Mouse (Mus musculus) hindbrain, embryonic 12.5 days (tissue): Measurements from ENCODE around the gene Cul4b. TPM values are rescaled to one million over a fixed set of nuclear protein-coding genes. Genes with fewer than 3 reads are reported as not detected.
A peak's percentile ranks its signal among the peaks of the same experiment; 100 is the strongest.

Experiments
- ATAC-seq: fragments of 200-750 bp; cut with Nextera tagmentation; 2 replicates; pipeline ENCODE4 v1.8.0; 2017; ENCODE audit warnings: moderate TSS enrichment; ENCODE audit not compliant: low FRiP score
- H3K27ac ChIP-seq: fragments of 300-500 bp; sonication (generic); 2 replicates; pipeline ENCODE4 v1.5.1; 2016; ENCODE audit warnings: mild to moderate bottlenecking
- H3K27me3 ChIP-seq: fragments of 300-500 bp; sonication (generic); 2 replicates; pipeline ENCODE4 v1.6.1; 2016; ENCODE audit warnings: mild to moderate bottlenecking
- H3K36me3 ChIP-seq: fragments of 300-500 bp; sonication (generic); 2 replicates; pipeline ENCODE4 v1.6.1; 2016; ENCODE audit warnings: mild to moderate bottlenecking
- H3K4me1 ChIP-seq: fragments of 300-500 bp; sonication (generic); 2 replicates; pipeline ENCODE4 v1.6.1; 2016
- H3K4me2 ChIP-seq: fragments of 300-500 bp; sonication (generic); replicated peaks from 2 replicates; pipeline ENCODE4 v1.6.1; 2016; ENCODE audit warnings: mild to moderate bottlenecking
- H3K4me3 ChIP-seq: fragments of 300-500 bp; sonication (generic); 2 replicates; pipeline ENCODE4 v1.5.1; 2016; ENCODE audit warnings: mild to moderate bottlenecking
- H3K9ac ChIP-seq: fragments of 300-500 bp; sonication (generic); 2 replicates; pipeline ENCODE4 v1.6.1; 2016; ENCODE audit warnings: mild to moderate bottlenecking, moderate library complexity
- H3K9me3 ChIP-seq: fragments of 300-500 bp; sonication (generic); replicated peaks from 2 replicates; pipeline ENCODE4 v1.6.1; 2016; ENCODE audit warnings: mild to moderate bottlenecking
- WGBS: fragments of 180-500 bp; shearing (Covaris S2); methylation state at CpG from one replicate; pipeline ENCODE4 v1.1.7; 2016; 5-methylcytosine and 5-hydroxymethylcytosine counted together
- polyA plus RNA-seq: library from polyadenylated mRNA; unstranded; fragments of >200 nt; fragmentation: Nextera tagmentation; extraction: Ambion mirVana; gene quantifications from 2 replicates; pipeline ENCODE4 v1.2.1, GENCODE M21; 2016

The Cul4b gene
- 31.5 and 33.8 TPM in 2 replicates for polyA plus RNA-seq

GRCm38 (mm10) chrX:38576078-38576477 is at the start of gene Cul4b:
Cul4b (minus strand) TSS chrX:38576196.
- Histone ChIP-seq H3K36me3 (no peaks in the 10 kb centered on the region), H3K4me1 (no peaks in the 10 kb centered on the region), H3K27me3 (no peaks in the 10 kb centered on the region), H3K4me3 (no peak within 1 kb of the TSS), H3K27ac (no peak within 1 kb of the TSS), H3K9me3 (no peaks in the 10 kb centered on the region), H3K4me2 (no peak within 1 kb of the TSS), H3K9ac (no peak within 1 kb of the TSS)
- ATAC-seq, result no peak
- WGBS, result 88% methylated on average over 15 of the region's 15 CpGs

GRCm38 (mm10) chrX:38600995-38601369 is 25.0 kb upstream of the Cul4b start:
- H3K27ac ChIP-seq, result peak overlapping the region; percentile 88
- no peaks in the 10 kb centered on the region for H3K27me3 ChIP-seq
- no peaks in the 10 kb centered on the region for H3K36me3 ChIP-seq
- peak overlapping the region; percentile 46 for H3K4me3 ChIP-seq
- WGBS, result 15% methylated on average over 3 of the region's 3 CpGs
- ATAC-seq, result peak; percentile 70
- no peaks in the 10 kb centered on the region for H3K9me3 ChIP-seq
- peak overlapping the region; percentile 54 for H3K9ac ChIP-seq
- no peaks in the 10 kb centered on the region for H3K4me1 ChIP-seq
- H3K4me2 ChIP-seq, result peak overlapping the region; percentile 53

- Histone ChIP-seq H3K4me1 (no peaks in the 10 kb centered on the region), H3K4me2 (peak within 1 kb of the TSS; percentile 53), H3K36me3 (no peaks in the 10 kb centered on the region), H3K27me3 (no peaks in the 10 kb centered on the region), H3K9me3 (no peaks in the 10 kb centered on the region), H3K4me3 (peak within 1 kb of the TSS; percentile 46), H3K9ac (peak within 1 kb of the TSS; percentile 54), H3K27ac (peak within 1 kb of the TSS; percentile 88)
- peak; percentile 92 for ATAC-seq
- 26% methylated on average over 25 of the region's 26 CpGs for WGBS
Observed at GRCm38 (mm10) chrX:38600177-38600994, 24.4 kb upstream of the Cul4b start, which contains the start of gene Mcts1. Mcts1 (plus strand) TSS chrX:38600578.

GRCm38 (mm10) chrX:38593180-38593889 is 17.3 kb upstream of the Cul4b start:
- Histone ChIP-seq H3K4me1 (no peaks in the 10 kb centered on the region), H3K4me2 (no peak overlapping the region), H3K4me3 (no peak overlapping the region), H3K9ac (no peak overlapping the region), H3K36me3 (no peaks in the 10 kb centered on the region), H3K27me3 (no peaks in the 10 kb centered on the region), H3K9me3 (no peaks in the 10 kb centered on the region), H3K27ac (no peak overlapping the region)
- WGBS, result 64% methylated on average over 5 of the region's 5 CpGs
- ATAC-seq, result no peak

- WGBS, result 90% methylated on average over 3 of the region's 3 CpGs
Observed at GRCm38 (mm10) chrX:38591749-38592148, 15.8 kb upstream of the Cul4b start.

GRCm38 (mm10) chrX:38589827-38590226 is 13.8 kb upstream of the Cul4b start:
- no peaks in the 10 kb centered on the region for H3K27me3 ChIP-seq
- no peaks in the 10 kb centered on the region for H3K36me3 ChIP-seq
- no peak overlapping the region for H3K4me2 ChIP-seq
- WGBS, result 49% methylated on average over 4 of the region's 4 CpGs
- H3K4me3 ChIP-seq, result no peak overlapping the region
- no peak overlapping the region for H3K27ac ChIP-seq
- no peaks in the 10 kb centered on the region for H3K9me3 ChIP-seq
- no peaks in the 10 kb centered on the region for H3K4me1 ChIP-seq
- H3K9ac ChIP-seq, result no peak overlapping the region
- no peak for ATAC-seq

More at GRCm38 (mm10) chrX:38591749-38592148, 15.8 kb upstream of the Cul4b start:
- ATAC-seq, result no peak
- Histone ChIP-seq H3K27ac (no peak overlapping the region), H3K9ac (no peak overlapping the region), H3K27me3 (no peaks in the 10 kb centered on the region), H3K9me3 (no peaks in the 10 kb centered on the region), H3K4me3 (no peak overlapping the region), H3K36me3 (no peaks in the 10 kb centered on the region), H3K4me1 (no peaks in the 10 kb centered on the region), H3K4me2 (no peak overlapping the region)

- Histone ChIP-seq H3K27ac (no peak overlapping the region), H3K9ac (no peak overlapping the region), H3K27me3 (no peaks in the 10 kb centered on the region), H3K36me3 (no peaks in the 10 kb centered on the region), H3K4me2 (no peak overlapping the region), H3K9me3 (no peaks in the 10 kb centered on the region), H3K4me3 (no peak overlapping the region), H3K4me1 (no peaks in the 10 kb centered on the region)
- ATAC-seq, result no peak
Observed at GRCm38 (mm10) chrX:38583261-38583660, 7.3 kb upstream of the Cul4b start.

GRCm38 (mm10) chrX:38581140-38581539 is 5.1 kb upstream of the Cul4b start:
- ATAC-seq, result no peak
- Histone ChIP-seq H3K27me3 (no peaks in the 10 kb centered on the region), H3K27ac (no peak overlapping the region), H3K9ac (no peak overlapping the region), H3K4me2 (no peak overlapping the region), H3K9me3 (no peaks in the 10 kb centered on the region), H3K36me3 (no peaks in the 10 kb centered on the region), H3K4me1 (no peaks in the 10 kb centered on the region), H3K4me3 (no peak overlapping the region)
- WGBS, result 94% methylated on average over 1 of the region's 1 CpGs

GRCm38 (mm10) chrX:38566521-38567205 is 9.3 kb downstream of the Cul4b start:
- ATAC-seq, result no peak
- peaks cover 2% of the 10 kb centered on the region; the same call in 1 of the 2 replicates for H3K4me1 ChIP-seq
- no peaks in the 10 kb centered on the region for H3K9me3 ChIP-seq
- no peaks in the 10 kb centered on the region for H3K27me3 ChIP-seq
- H3K36me3 ChIP-seq, result no peaks in the 10 kb centered on the region
- no peak overlapping the region for H3K4me3 ChIP-seq
- H3K4me2 ChIP-seq, result no peak overlapping the region
- 67% methylated on average over 6 of the region's 6 CpGs for WGBS
- H3K9ac ChIP-seq, result no peak overlapping the region
- H3K27ac ChIP-seq, result no peak overlapping the region

GRCm38 (mm10) chrX:38565176-38565542 is 10.8 kb downstream of the Cul4b start:
- Histone ChIP-seq H3K27me3 (no peaks in the 10 kb centered on the region), H3K9me3 (no peaks in the 10 kb centered on the region), H3K4me2 (peak overlapping the region; percentile 60), H3K4me3 (peak overlapping the region; percentile 51), H3K36me3 (no peaks in the 10 kb centered on the region), H3K4me1 (peaks cover 2% of the 10 kb centered on the region; the same call in 1 of the 2 replicates), H3K9ac (peak overlapping the region; percentile 35), H3K27ac (peak overlapping the region; percentile 92)
- no peak for ATAC-seq
- 15% methylated on average over 8 of the region's 8 CpGs for WGBS

GRCm38 (mm10) chrX:38564542-38565175 is 11.3 kb downstream of the Cul4b start:
- WGBS, result 11% methylated on average over 39 of the region's 52 CpGs
- Histone ChIP-seq H3K4me2 (peak overlapping the region; percentile 60), H3K9ac (peak overlapping the region; percentile 62), H3K4me3 (peak overlapping the region; percentile 51), H3K36me3 (0 out of 2 replicates have a peak, but pooled peaks cover 1% of the 10 kb centered on the region), H3K9me3 (no peaks in the 10 kb centered on the region), H3K4me1 (peaks cover 2% of the 10 kb centered on the region; the same call in 1 of the 2 replicates), H3K27ac (peak overlapping the region; percentile 92), H3K27me3 (no peaks in the 10 kb centered on the region)
- peak; percentile 97 for ATAC-seq
